Mouse (Mus musculus) megakaryocyte-erythroid progenitor cell, adult 5-6 weeks (primary cell): Measurements from ENCODE around the gene Gpank1. TPM values are rescaled to one million over a fixed set of nuclear protein-coding genes. Genes with fewer than 3 reads are reported as not detected.
A peak's percentile ranks its signal among the peaks of the same experiment; 100 is the strongest.

Source experiments
- ATAC-seq: replicated peaks from 2 replicates; pipeline ENCODE4 v1.8.0; 2016; ENCODE audit warnings: mild to moderate bottlenecking, inconsistent platforms; ENCODE audit not compliant: severe bottlenecking, poor library complexity, low FRiP score, low TSS enrichment
- total RNA-seq, 2 experiments: library from RNA; stranded (forward) in 1 of 2; stranded (reverse) in 1 of 2; fragments of 200-1000, 215-1000 nt in 1 of 2; fragments of >200 nt in 1 of 2; fragmentation: Nextera tagmentation in 1 of 2; gene quantifications; 2 replicates each; pipeline ENCODE4 v1.2.3; 2014 to 2017

The Gpank1 gene
- total RNA-seq, 2 experiments from 2014 or later = 30.4 to 36.2 TPM

GRCm38 (mm10) chr17:35155451-35155850 is 34.2 kb downstream of the Gpank1 start:
- no peak for ATAC-seq

GRCm38 (mm10) chr17:35156461-35157200 is 35.4 kb downstream of the Gpank1 start:
- no peak for ATAC-seq

GRCm38 (mm10) chr17:35157254-35157653 is 36.0 kb downstream of the Gpank1 start:
- no peak for ATAC-seq

DNA sequence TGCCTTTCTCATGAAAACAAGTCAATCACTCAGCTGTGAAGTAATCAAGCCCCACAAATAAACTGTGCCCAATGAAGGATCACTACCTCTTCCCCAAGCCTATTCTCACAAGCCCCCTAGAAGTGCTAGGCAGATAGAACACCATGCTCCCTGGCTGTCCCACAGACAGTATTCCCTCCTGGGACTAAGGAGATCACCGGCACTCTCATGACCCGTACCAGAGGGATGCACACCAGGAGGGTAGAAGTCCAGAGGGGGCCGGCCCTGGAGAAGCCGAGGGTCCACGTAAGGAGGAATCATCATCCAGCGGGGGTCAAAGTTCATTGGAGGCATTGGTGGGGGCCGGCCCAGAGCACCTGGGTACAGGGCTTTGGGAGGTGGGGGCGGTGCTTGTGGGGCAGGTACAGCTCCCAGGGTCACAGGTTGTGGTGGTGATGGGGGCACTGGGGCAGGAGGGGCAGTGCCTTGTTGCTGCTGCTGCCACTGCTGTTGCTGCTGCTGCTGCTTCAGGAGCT is 36.5 kb downstream of the Gpank1 start:
- ATAC-seq = no peak

- ATAC-seq = no peak
Observed at GRCm38 (mm10) chr17:35158850-35159593, 37.8 kb downstream of the Gpank1 start.

DNA sequence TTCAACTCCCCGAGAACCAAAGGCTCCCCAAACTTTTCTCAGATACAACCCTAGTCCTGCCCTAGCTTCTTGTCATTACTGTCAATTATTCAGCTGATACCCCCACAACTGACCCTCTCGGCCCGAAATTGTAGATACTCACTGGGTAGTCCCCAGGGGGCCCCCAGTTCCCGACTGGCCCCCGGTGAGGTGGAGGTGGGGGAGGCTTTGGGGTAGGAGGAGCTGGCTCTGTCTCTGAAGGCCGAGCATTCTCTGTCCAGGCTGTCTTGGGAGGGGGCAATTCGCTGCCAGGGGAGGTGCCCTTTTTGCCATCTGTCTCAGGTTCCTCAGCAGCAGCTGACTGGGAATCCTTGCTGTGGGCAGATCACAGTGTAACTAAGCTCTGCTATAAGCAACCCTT is 38.4 kb downstream of the Gpank1 start:
- no peak for ATAC-seq

DNA sequence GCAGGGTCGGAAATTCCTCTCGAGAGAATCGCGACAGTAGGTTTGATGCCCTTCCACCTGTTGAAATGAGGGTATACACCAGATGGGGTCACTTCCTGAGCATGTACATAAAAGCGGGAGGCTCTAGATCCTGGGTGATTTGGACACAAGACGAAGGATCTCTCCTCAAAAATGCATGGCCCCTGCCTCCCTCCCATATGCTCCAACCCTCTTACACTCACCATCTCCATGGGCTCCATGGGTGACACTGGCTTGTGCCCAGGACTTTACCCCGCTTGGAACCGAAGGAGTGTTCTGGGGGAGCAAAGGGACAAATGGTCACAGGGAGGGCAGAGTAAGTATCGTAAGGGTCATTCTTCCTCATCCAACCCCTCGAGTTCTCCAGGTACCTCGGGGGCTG is 40.2 kb downstream of the Gpank1 start:
- no peak for ATAC-seq

DNA sequence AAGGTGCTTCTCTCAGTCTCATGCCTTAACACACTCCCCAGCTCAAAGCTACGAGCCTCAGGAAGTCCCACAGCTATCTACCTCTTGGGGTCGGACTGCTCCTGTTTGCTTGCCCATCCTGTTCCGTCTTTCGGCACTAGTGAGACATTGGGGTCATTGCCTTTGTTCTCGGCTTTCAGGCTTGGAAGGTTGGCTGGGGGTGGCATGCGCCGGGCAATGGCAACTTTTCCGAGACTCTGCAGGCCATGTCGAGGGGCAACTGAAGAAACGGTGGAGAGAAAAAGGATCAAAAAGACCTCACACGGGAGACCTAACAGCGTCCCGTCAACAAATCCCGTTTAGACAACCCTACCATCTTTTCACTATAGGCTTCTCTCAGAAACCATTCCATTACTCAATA is 40.9 kb downstream of the Gpank1 start:
- ATAC-seq = no peak

GRCm38 (mm10) chr17:35162730-35163129 is 41.5 kb downstream of the Gpank1 start:
- no peak for ATAC-seq

DNA sequence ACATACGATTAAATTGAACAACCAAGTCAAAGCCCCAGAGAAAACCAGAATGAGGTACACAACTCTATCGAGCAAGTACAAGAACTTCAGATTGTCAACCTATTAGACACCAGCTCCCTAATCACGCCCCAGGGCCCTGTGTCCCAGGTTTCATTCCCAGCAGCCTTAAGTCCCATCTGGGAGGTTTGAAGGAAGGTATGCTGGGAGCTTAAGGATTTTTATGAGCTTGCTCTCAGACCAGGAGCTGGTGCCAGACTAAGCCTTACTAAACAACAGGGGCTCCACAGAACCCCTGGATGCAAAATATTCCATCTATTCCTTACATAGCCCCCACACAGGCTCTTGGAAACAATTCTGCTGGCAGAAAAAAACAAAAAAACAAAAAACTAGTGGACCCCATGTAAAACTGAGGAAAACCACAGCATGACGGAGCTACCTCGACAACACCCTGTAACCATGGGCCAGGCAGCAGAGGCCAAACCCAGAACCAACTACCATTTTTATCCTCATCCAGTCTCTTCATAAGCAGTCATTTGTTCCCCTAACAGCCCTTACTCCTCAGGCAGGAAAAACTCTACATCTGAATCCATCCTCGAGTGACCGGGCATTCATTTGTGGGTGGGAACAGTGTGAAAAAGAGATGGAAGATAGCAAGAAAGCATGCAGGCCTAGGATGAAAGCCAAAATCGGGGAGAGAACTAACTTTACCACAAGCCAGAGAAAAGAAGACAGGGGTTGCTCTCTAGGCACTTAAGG is 42.2 kb downstream of the Gpank1 start:
- ATAC-seq = no peak

DNA sequence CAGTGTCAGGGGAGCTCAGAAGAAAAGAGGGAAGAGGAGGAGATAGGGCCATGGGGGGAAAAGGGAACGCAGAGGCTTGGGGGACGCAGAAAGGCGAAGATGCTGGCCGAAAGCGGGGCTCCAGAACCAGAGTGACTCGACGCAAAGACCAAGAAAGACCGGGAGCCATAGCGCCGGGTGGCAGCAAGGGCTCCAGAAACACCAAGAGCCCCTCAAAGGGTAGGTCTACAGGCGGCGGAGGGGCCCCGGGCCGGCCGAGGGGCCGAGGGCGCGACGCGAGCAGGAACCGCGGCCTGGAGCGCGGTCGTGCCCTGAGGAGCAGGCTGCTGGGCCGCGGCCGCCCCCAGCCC is 42.9 kb downstream of the Gpank1 start:
- ATAC-seq = no peak

- peak; percentile 88 for ATAC-seq
Observed at GRCm38 (mm10) chr17:35164568-35165450, 43.6 kb downstream of the Gpank1 start, which contains the start of gene Prrc2a. Prrc2a (minus strand) TSS chr17:35164897.

GRCm38 (mm10) chr17:35165451-35166155 is 44.3 kb downstream of the Gpank1 start:
- ATAC-seq = no peak

GRCm38 (mm10) chr17:35166352-35167035 is 45.2 kb downstream of the Gpank1 start:
- peak; percentile 27; the same call in 1 of the 2 replicates for ATAC-seq

- no peak for ATAC-seq
Observed at GRCm38 (mm10) chr17:35167794-35168193, 46.5 kb downstream of the Gpank1 start.

DNA sequence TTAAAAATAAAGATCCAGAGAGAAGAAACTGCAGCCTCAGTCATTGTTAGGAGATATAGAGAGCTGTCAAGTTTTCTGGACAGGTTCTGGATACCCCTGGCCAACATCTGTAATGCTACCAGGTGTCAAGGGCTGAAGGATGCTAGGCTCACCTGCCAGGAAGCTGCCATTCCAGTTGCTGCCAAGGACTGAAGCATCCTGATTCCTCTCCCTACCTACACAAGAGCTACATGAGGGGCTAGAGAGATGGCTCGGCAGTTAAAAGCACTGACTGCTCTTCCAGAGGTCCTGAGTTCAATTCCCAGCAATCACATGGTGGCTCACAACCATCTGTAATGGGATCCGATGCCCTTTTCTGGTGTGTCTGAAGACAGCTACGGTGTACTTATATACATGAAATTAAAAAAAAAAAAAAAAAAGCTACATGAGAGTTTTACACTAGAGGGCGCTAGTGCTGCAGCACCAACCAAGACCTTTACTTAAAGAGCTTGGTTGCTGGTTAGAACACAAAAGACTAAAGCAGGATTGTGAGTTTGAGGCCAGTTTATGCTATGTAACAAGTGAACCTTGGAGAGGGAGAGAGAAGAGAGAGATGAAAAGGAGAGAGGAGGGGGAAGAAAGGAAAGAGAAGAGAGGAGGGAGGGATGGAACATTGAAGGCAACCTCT is 47.4 kb downstream of the Gpank1 start:
- ATAC-seq = no peak

GRCm38 (mm10) chr17:35172445-35173234 is 51.4 kb downstream of the Gpank1 start:
- no peak for ATAC-seq
